Mouse (Mus musculus) myocyte (in vitro differentiated cells): ENCODE results near the gene Slc12a7. TPM values are rescaled to one million over a fixed set of nuclear protein-coding genes. Genes with fewer than 3 reads are reported as not detected.

Experiments used
- H3K27me3 ChIP-seq: one replicate; pipeline ENCODE4 v1.6.1; 2011; ENCODE audit not compliant: control insufficient read depth, insufficient read depth, insufficient read length
- H3K36me3 ChIP-seq: one replicate; pipeline ENCODE4 v1.6.1; 2011; ENCODE audit not compliant: control insufficient read depth, insufficient read depth
- H3K4me2 ChIP-seq: one replicate; pipeline ENCODE4 v1.6.1; 2011; ENCODE audit warnings: low read depth, control low read depth
- H3K4me3 ChIP-seq: one replicate; pipeline ENCODE4 v1.5.1; 2011; ENCODE audit warnings: mild to moderate bottlenecking, control low read depth, moderate library complexity
- H3K79me2 ChIP-seq: one replicate; pipeline ENCODE4 v1.6.1; 2011; ENCODE audit not compliant: control insufficient read depth, insufficient read depth
- H3ac ChIP-seq: one replicate; pipeline ENCODE4 v1.6.1; 2011; ENCODE audit not compliant: control insufficient read depth, insufficient read length
- CEBPB ChIP-seq: IDR thresholded peaks from 2 replicates; pipeline ENCODE4 v1.6.1; 2011; ENCODE audit warnings: mild to moderate bottlenecking, moderate library complexity; ENCODE audit not compliant: poor library complexity, insufficient read depth, severe bottlenecking
- E2F4 ChIP-seq: IDR thresholded peaks from one replicate; pipeline ENCODE4 v1.6.1; 2011; ENCODE audit warnings: mild to moderate bottlenecking, control low read depth, moderate library complexity; ENCODE audit not compliant: insufficient read depth
- MAX ChIP-seq: IDR thresholded peaks from one replicate; pipeline ENCODE4 v1.6.1; 2011; ENCODE audit warnings: low read depth, mild to moderate bottlenecking, control low read depth
- MYOD1 ChIP-seq, 3 experiments: IDR thresholded peaks; one replicate each; pipeline ENCODE4 v1.6.1; 2011; ENCODE audit warnings: control low read depth in 2 of 3, low read depth in 2 of 3, mild to moderate bottlenecking in 2 of 3, moderate library complexity in 1 of 3; ENCODE audit not compliant: insufficient read length in 2 of 3, control insufficient read depth in 1 of 3
- MYOG ChIP-seq, 3 experiments: IDR thresholded peaks; one replicate each; pipeline ENCODE4 v1.6.1; 2011; ENCODE audit warnings: control low read depth in 2 of 3, low read depth in 2 of 3, mild to moderate bottlenecking in 2 of 3; ENCODE audit not compliant: insufficient read length in 2 of 3, control insufficient read depth in 1 of 3, insufficient read depth in 1 of 3
- POLR2A ChIP-seq: IDR thresholded peaks from one replicate; pipeline ENCODE4 v1.6.1; 2011; ENCODE audit warnings: low read depth, mild to moderate bottlenecking, control low read depth, moderate library complexity; ENCODE audit not compliant: insufficient read length
- POLR2AphosphoS2 ChIP-seq: IDR thresholded peaks from one replicate; pipeline ENCODE4 v1.6.1; 2011; ENCODE audit warnings: low read depth, control low read depth; ENCODE audit not compliant: insufficient read length
- REST ChIP-seq: IDR thresholded peaks from one replicate; pipeline ENCODE4 v1.6.1; 2011; ENCODE audit warnings: mild to moderate bottlenecking, control low read depth, moderate library complexity; ENCODE audit not compliant: insufficient read depth, insufficient read length
- SRF ChIP-seq: IDR thresholded peaks from one replicate; pipeline ENCODE4 v1.6.1; 2011; ENCODE audit warnings: low read depth; ENCODE audit not compliant: control insufficient read depth, insufficient read length
- TCF12 ChIP-seq: IDR thresholded peaks from one replicate; pipeline ENCODE4 v1.6.1; 2011; ENCODE audit warnings: mild to moderate bottlenecking, control low read depth; ENCODE audit not compliant: poor library complexity, insufficient read depth, severe bottlenecking
- TCF3 ChIP-seq: IDR thresholded peaks from one replicate; pipeline ENCODE4 v1.6.1; 2011; ENCODE audit warnings: low read depth, control low read depth; ENCODE audit not compliant: insufficient read length
- USF1 ChIP-seq: IDR thresholded peaks from one replicate; pipeline ENCODE4 v1.6.1; 2011; ENCODE audit warnings: low read depth, mild to moderate bottlenecking, control low read depth, moderate library complexity
- polyA plus RNA-seq: library from polyadenylated mRNA; unstranded; fragments of >200 nt; fragmentation: generic; extraction: Trizol; gene quantifications from one replicate; pipeline ENCODE4 v1.2.1, GENCODE M21; 2012; ENCODE audit warnings: missing spikeins

The Slc12a7 gene
- polyA plus RNA-seq: 25.7 TPM

- peaks cover 11% of the 10 kb centered on the region for H3K27me3 ChIP-seq
- H3K36me3 ChIP-seq: no peaks in the 10 kb centered on the region
- no peak within 1 kb of the TSS for H3ac ChIP-seq
- no peak within 1 kb of the TSS for H3K4me3 ChIP-seq
- H3K4me2 ChIP-seq: no peak within 1 kb of the TSS
- TF ChIP-seq USF1 (no peak), MYOD1 (IDR thresholded peaks at IDR 0.05; ENCODE audit: control insufficient read depth in 1 of 3, insufficient read length in 2 of 3, low read depth in 2 of 3) (no peak)
- H3K79me2 ChIP-seq: no peaks in the 10 kb centered on the region
These were observed at the start of gene Slc12a7 for GRCm38 (mm10) chr13:73732742-73733700. Gene Slc12a7 (plus strand): TSS chr13:73733094.

GRCm38 (mm10) chr13:73683682-73684081, 49.2 kb upstream of the Slc12a7 start:
- no peaks in the 10 kb centered on the region for H3K27me3 ChIP-seq
- no peaks in the 10 kb centered on the region for H3K36me3 ChIP-seq
- TF ChIP-seq E2F4: no peak
- TF ChIP-seq CEBPB: no peak
- TF ChIP-seq MYOG (IDR thresholded peaks at IDR 0.05; ENCODE audit: control insufficient read depth in 1 of 3, insufficient read depth in 1 of 3, insufficient read length in 2 of 3, low read depth in 2 of 3): no peak
- TF ChIP-seq MYOD1 (IDR thresholded peaks at IDR 0.05; ENCODE audit: control insufficient read depth in 1 of 3, insufficient read length in 2 of 3, low read depth in 2 of 3): no peak
- TF ChIP-seq SRF: no peak
- TF ChIP-seq POLR2AphosphoS2: no peak
- TF ChIP-seq POLR2A: no peak
- no peak for TF ChIP-seq TCF12
- no peak for TF ChIP-seq TCF3
- TF ChIP-seq USF1: no peak
- TF ChIP-seq REST: no peak
- H3K79me2 ChIP-seq: no peaks in the 10 kb centered on the region
- H3K4me2 ChIP-seq: no peak overlapping the region
- no peak overlapping the region for H3K4me3 ChIP-seq
- H3ac ChIP-seq: no peak overlapping the region

DNA sequence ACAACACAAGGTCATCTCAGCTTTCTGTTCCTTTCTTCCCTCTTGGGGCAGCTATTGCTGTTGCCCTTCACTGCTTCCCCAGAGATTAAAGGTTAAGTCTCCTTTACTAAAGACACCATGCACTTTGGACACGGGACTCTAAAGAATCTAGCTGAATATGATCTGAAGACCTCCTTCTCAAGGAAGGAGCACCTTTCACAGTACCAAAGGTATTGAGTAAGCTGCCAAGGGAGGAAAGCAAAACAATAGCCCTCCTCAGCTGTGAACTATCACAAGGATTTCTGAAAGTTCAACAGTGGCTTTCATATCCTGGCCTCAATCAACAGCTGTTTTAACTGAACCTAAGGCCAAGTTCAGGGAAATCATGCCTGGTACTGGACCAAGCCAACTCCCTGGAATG, 48.5 kb upstream of the Slc12a7 start:
- Histone ChIP-seq H3K36me3 (no peaks in the 10 kb centered on the region), H3K4me3 (no peak overlapping the region), H3K79me2 (no peaks in the 10 kb centered on the region), H3ac (no peak overlapping the region), H3K27me3 (no peaks in the 10 kb centered on the region), H3K4me2 (no peak overlapping the region)
- TF ChIP-seq TCF3 (no peak), MYOG (IDR thresholded peaks at IDR 0.05; ENCODE audit: control insufficient read depth in 1 of 3, insufficient read depth in 1 of 3, insufficient read length in 2 of 3, low read depth in 2 of 3) (peak in 1 of 3 experiments; percentile 69), POLR2A (no peak), MAX (no peak), SRF (no peak), REST (no peak), POLR2AphosphoS2 (no peak), CEBPB (no peak), MYOD1 (IDR thresholded peaks at IDR 0.05; ENCODE audit: control insufficient read depth in 1 of 3, insufficient read length in 2 of 3, low read depth in 2 of 3) (peak in 1 of 3 experiments; percentile 7), USF1 (no peak), E2F4 (no peak), TCF12 (no peak)

GRCm38 (mm10) chr13:73685502-73685901, 47.4 kb upstream of the Slc12a7 start:
- no peak overlapping the region for H3K4me2 ChIP-seq
- H3K27me3 ChIP-seq: no peaks in the 10 kb centered on the region
- H3K36me3 ChIP-seq: no peaks in the 10 kb centered on the region
- no peaks in the 10 kb centered on the region for H3K79me2 ChIP-seq
- H3K4me3 ChIP-seq: no peak overlapping the region
- H3ac ChIP-seq: no peak overlapping the region
- no peak for TF ChIP-seq TCF3
- no peak for TF ChIP-seq E2F4
- TF ChIP-seq REST: no peak
- TF ChIP-seq USF1: no peak
- no peak for TF ChIP-seq POLR2AphosphoS2
- no peak for TF ChIP-seq SRF
- TF ChIP-seq POLR2A: no peak
- TF ChIP-seq MYOD1 (IDR thresholded peaks at IDR 0.05; ENCODE audit: control insufficient read depth in 1 of 3, insufficient read length in 2 of 3, low read depth in 2 of 3): no peak
- no peak for TF ChIP-seq MAX
- TF ChIP-seq CEBPB: no peak
- TF ChIP-seq TCF12: no peak
- TF ChIP-seq MYOG (IDR thresholded peaks at IDR 0.05; ENCODE audit: control insufficient read depth in 1 of 3, insufficient read depth in 1 of 3, insufficient read length in 2 of 3, low read depth in 2 of 3): no peak

DNA sequence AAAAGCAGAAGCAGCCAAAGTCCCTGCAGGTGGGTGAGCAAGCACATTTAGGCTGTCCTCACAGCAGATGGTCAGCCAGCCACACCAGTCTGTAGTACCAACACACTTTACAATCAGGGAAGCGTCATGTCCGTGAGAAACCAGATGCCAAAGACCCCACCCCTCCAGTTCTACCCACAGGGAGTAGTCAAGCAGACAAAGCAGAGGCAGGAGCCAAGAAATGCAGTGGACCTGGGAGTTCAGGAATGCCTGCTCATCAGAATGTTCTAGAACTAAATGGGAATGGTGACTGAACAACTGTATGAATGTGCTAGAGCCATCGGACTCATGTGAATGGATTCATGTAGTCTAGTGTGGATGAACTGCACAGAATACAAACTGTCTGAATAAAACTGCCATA, 45.3 kb upstream of the Slc12a7 start:
- Histone ChIP-seq H3K36me3 (no peaks in the 10 kb centered on the region), H3K79me2 (no peaks in the 10 kb centered on the region), H3K4me2 (no peak overlapping the region), H3K4me3 (no peak overlapping the region), H3K27me3 (no peaks in the 10 kb centered on the region), H3ac (no peak overlapping the region)
- TF ChIP-seq MAX (no peak), USF1 (no peak), POLR2AphosphoS2 (no peak), CEBPB (no peak), E2F4 (no peak), MYOG (IDR thresholded peaks at IDR 0.05; ENCODE audit: control insufficient read depth in 1 of 3, insufficient read depth in 1 of 3, insufficient read length in 2 of 3, low read depth in 2 of 3) (no peak), TCF12 (no peak), MYOD1 (IDR thresholded peaks at IDR 0.05; ENCODE audit: control insufficient read depth in 1 of 3, insufficient read length in 2 of 3, low read depth in 2 of 3) (no peak), REST (no peak), SRF (no peak), TCF3 (no peak), POLR2A (no peak)
